Mouse (Mus musculus): ENCODE measurements around the gene Tnni3k. TPM values are rescaled to one million over a fixed set of nuclear protein-coding genes. Genes with fewer than 3 reads are reported as not detected.

Gene Tnni3k
- polyA plus RNA-seq, 2 experiments, result not detected

DNA sequence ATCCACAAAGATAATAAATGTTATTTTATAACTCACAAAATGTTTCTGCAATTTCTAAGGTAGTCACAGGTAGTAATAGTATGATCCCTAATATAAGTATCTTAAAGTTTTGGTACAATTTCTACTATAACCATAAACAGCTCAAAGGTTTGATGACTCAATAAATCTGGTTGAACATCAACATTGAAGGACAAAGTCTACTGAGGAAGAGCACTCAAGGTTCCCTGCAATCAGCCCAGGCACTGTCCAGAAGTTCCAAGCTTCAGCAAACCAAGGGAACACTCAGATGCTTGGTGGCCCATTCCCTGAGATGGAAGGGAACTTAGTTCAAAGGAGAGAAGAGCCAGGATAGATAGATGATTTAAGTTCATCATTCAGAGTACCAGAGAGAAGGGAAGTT is 62.5 kb downstream of the Tnni3k start:
- H3K9ac ChIP-seq (replicated peaks), result no peak overlapping the region
- ATAC-seq (ENCODE audit: insufficient read depth), result no peak
- H3K27ac ChIP-seq, result no peak overlapping the region
- no peaks in the 10 kb centered on the region for H3K4me1 ChIP-seq (replicated peaks; ENCODE audit: control insufficient read depth in 2 of 2, insufficient read depth in 2 of 2, low read length in 1 of 2)
- H3K4me2 ChIP-seq (ENCODE audit: low read depth), result no peak overlapping the region
- no peak for TF ChIP-seq CTCF (IDR thresholded peaks at IDR 0.05; ENCODE audit: low read depth)
- no peak for TF ChIP-seq EP300 (IDR thresholded peaks at IDR 0.05; ENCODE audit: low read depth)
- no peaks in the 10 kb centered on the region for H3K36me3 ChIP-seq (replicated peaks; ENCODE audit: control insufficient read depth, insufficient read depth, low read depth)
- no peak overlapping the region for H3K4me3 ChIP-seq (ENCODE audit: insufficient read depth in 1 of 2, low read depth in 2 of 2, low read length in 2 of 2)
- H3K9me3 ChIP-seq (ENCODE audit: control insufficient read depth, low read length), result no peaks in the 10 kb centered on the region
- no peaks in the 10 kb centered on the region for H3K27me3 ChIP-seq (ENCODE audit: control insufficient read depth, insufficient read depth, low read length)
- no peak for DNase-seq (ENCODE audit: low read depth in 3 of 3, low spot score in 3 of 3)

DNA sequence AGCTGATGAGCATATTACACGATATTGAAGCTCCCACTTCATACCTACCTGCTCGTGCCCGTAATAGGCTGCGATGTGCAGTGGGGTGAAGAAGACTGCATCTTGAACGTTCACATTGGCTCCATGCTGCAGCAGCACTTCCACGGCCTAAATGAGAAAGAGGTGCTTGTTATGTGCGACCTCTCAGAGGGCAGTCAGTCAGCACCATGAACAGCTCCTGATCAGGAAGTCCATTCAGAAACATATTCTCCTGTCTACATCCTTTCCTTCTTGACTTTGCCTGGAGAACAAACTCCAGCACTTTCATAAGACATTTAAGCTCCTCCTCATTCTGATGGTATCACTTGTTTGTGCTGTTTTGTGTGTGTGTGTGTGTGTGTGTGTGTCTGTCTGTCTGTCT is 76.1 kb downstream of the Tnni3k start:
- H3K36me3 ChIP-seq (replicated peaks; ENCODE audit: control insufficient read depth, insufficient read depth, low read depth), result no peaks in the 10 kb centered on the region
- no peaks in the 10 kb centered on the region for H3K27me3 ChIP-seq (ENCODE audit: control insufficient read depth, insufficient read depth, low read length)
- H3K9ac ChIP-seq (replicated peaks), result no peak overlapping the region
- 66% methylated on average over 7 of the region's 7 CpGs for WGBS (ENCODE audit: insufficient replicate concordance)
- no peaks in the 10 kb centered on the region for H3K4me1 ChIP-seq (replicated peaks; ENCODE audit: control insufficient read depth in 2 of 2, insufficient read depth in 2 of 2, low read length in 1 of 2)
- no peak overlapping the region for H3K27ac ChIP-seq
- TF ChIP-seq CTCF (IDR thresholded peaks at IDR 0.05; ENCODE audit: low read depth) (no peak), EP300 (IDR thresholded peaks at IDR 0.05; ENCODE audit: low read depth) (no peak)
- ATAC-seq (ENCODE audit: insufficient read depth) (no peak), DNase-seq (ENCODE audit: low read depth in 3 of 3, low spot score in 3 of 3) (no peak)
- H3K4me3 ChIP-seq (ENCODE audit: insufficient read depth in 1 of 2, low read depth in 2 of 2, low read length in 2 of 2), result no peak overlapping the region
- no peak overlapping the region for H3K4me2 ChIP-seq (ENCODE audit: low read depth)
- no peaks in the 10 kb centered on the region for H3K9me3 ChIP-seq (ENCODE audit: control insufficient read depth, low read length)

DNA sequence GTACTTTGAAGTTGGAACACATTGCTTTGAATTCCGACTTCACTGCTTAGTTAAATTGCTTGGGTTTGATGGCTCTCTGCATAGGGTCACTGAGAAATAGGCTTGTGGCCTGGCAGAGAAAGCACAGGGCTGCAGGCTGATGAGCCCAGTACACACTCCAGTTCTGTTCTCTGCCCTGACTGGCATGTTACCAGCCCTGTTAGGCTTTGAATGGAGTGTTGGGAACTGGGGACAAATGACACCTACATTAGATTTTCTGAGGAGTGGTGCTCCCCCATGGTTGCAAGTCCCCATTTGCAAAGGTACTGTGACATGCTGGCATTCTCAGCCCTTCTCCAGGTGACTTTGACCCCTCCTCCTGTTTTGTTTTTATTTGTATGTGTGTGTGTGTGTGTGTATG is 83.6 kb downstream of the Tnni3k start:
- H3K9ac ChIP-seq (replicated peaks), result no peak overlapping the region
- H3K9me3 ChIP-seq (ENCODE audit: control insufficient read depth, low read length), result no peaks in the 10 kb centered on the region
- H3K4me1 ChIP-seq (replicated peaks; ENCODE audit: control insufficient read depth in 2 of 2, insufficient read depth in 2 of 2, low read length in 1 of 2), result no peaks in the 10 kb centered on the region
- 35% methylated on average over 1 of the region's 1 CpGs for WGBS (ENCODE audit: insufficient replicate concordance)
- H3K27me3 ChIP-seq (ENCODE audit: control insufficient read depth, insufficient read depth, low read length), result no peaks in the 10 kb centered on the region
- DNase-seq (ENCODE audit: low read depth in 3 of 3, low spot score in 3 of 3), result no peak
- H3K27ac ChIP-seq, result no peak overlapping the region
- no peak overlapping the region for H3K4me3 ChIP-seq (ENCODE audit: insufficient read depth in 1 of 2, low read depth in 2 of 2, low read length in 2 of 2)
- TF ChIP-seq CTCF (IDR thresholded peaks at IDR 0.05; ENCODE audit: low read depth), result no peak
- TF ChIP-seq EP300 (IDR thresholded peaks at IDR 0.05; ENCODE audit: low read depth), result no peak
- no peaks in the 10 kb centered on the region for H3K36me3 ChIP-seq (replicated peaks; ENCODE audit: control insufficient read depth, insufficient read depth, low read depth)
- no peak overlapping the region for H3K4me2 ChIP-seq (ENCODE audit: low read depth)
- ATAC-seq (ENCODE audit: insufficient read depth), result no peak

DNA sequence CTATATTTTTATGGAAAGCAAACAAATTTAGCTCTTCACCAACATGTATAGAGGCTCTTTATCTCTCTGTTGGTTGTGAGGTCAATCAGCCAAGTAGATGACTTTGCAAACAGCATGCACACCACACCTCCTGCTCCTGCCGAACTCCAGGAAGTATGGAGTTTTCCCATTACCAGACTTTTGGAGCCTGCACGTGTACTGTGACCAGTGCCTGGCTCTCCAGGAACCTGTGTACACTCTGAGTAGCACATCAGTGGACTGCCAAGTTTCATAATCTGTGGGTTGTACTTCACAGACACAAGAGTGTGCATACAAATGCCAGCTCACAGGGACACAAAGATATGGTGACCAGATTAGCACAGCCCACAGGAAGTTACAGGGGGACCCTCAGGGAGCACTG is 84.2 kb downstream of the Tnni3k start:
- no peak for TF ChIP-seq EP300 (IDR thresholded peaks at IDR 0.05; ENCODE audit: low read depth)
- TF ChIP-seq CTCF (IDR thresholded peaks at IDR 0.05; ENCODE audit: low read depth), result no peak
- Histone ChIP-seq H3K27me3 (ENCODE audit: control insufficient read depth, insufficient read depth, low read length) (no peaks in the 10 kb centered on the region), H3K4me3 (ENCODE audit: insufficient read depth in 1 of 2, low read depth in 2 of 2, low read length in 2 of 2) (no peak overlapping the region), H3K9ac (replicated peaks) (no peak overlapping the region), H3K9me3 (ENCODE audit: control insufficient read depth, low read length) (no peaks in the 10 kb centered on the region), H3K36me3 (replicated peaks; ENCODE audit: control insufficient read depth, insufficient read depth, low read depth) (no peaks in the 10 kb centered on the region), H3K27ac (no peak overlapping the region), H3K4me2 (ENCODE audit: low read depth) (no peak overlapping the region), H3K4me1 (replicated peaks; ENCODE audit: control insufficient read depth in 2 of 2, insufficient read depth in 2 of 2, low read length in 1 of 2) (no peaks in the 10 kb centered on the region)
- ATAC-seq (ENCODE audit: insufficient read depth), result no peak
- WGBS (ENCODE audit: insufficient replicate concordance), result 29% methylated on average over 2 of the region's 2 CpGs
- no peak for DNase-seq (ENCODE audit: low read depth in 3 of 3, low spot score in 3 of 3)

DNA sequence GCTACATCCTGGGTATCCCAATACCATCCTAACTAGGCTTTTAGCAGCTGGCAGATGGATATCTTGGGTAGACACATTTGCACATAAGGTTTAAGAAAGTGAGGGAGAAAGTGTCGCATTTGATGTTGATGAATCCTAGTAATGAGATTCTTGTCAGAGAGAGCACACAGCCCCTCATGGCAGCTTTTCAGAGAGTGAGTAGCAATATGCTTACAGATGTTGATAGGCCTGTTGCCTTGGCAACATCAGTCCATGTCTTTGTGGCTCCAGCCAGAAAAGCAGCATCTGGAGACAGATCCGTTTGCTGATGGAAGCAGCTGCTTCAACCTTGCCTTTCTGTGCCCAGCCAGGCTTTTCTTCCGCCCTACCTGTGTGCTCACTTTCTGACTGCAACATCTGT is 93.9 kb downstream of the Tnni3k start:
- H3K4me2 ChIP-seq (ENCODE audit: low read depth), result no peak overlapping the region
- ATAC-seq (ENCODE audit: insufficient read depth) (no peak), DNase-seq (ENCODE audit: low read depth in 3 of 3, low spot score in 3 of 3) (no peak)
- WGBS (ENCODE audit: insufficient replicate concordance), result 69% methylated on average over 3 of the region's 3 CpGs
- H3K36me3 ChIP-seq (replicated peaks; ENCODE audit: control insufficient read depth, insufficient read depth, low read depth), result no peaks in the 10 kb centered on the region
- H3K27me3 ChIP-seq (ENCODE audit: control insufficient read depth, insufficient read depth, low read length), result no peaks in the 10 kb centered on the region
- H3K9me3 ChIP-seq (ENCODE audit: control insufficient read depth, low read length), result no peaks in the 10 kb centered on the region
- TF ChIP-seq CTCF (IDR thresholded peaks at IDR 0.05; ENCODE audit: low read depth) (no peak), EP300 (IDR thresholded peaks at IDR 0.05; ENCODE audit: low read depth) (no peak)
- H3K27ac ChIP-seq, result no peak overlapping the region
- H3K4me1 ChIP-seq (replicated peaks; ENCODE audit: control insufficient read depth in 2 of 2, insufficient read depth in 2 of 2, low read length in 1 of 2), result no peaks in the 10 kb centered on the region
- no peak overlapping the region for H3K9ac ChIP-seq (replicated peaks)
- H3K4me3 ChIP-seq (ENCODE audit: insufficient read depth in 1 of 2, low read depth in 2 of 2, low read length in 2 of 2), result no peak overlapping the region

DNA sequence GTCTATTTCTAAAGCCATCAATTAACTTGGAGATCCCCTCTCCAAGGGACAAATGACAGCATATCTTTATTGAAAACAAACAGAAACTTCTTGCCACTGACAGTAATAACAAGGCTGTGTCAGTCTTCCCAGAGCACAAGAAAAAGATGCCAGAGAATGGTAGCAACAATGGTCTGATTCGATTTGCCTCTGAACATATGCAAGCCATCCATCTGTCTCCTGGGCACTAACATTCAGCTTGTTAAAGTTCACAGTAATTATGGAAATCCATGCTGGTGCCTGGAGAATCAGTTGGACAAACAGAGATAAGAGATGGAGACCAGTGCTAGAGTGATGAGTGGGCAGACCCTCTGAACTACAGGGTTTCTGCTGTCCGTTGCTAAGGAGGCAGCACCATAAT is 102.1 kb downstream of the Tnni3k start:
- no peak for ATAC-seq (ENCODE audit: insufficient read depth)
- DNase-seq (ENCODE audit: low read depth in 3 of 3, low spot score in 3 of 3), result no peak
- WGBS (ENCODE audit: insufficient replicate concordance), result 59% methylated on average over 2 of the region's 2 CpGs
- H3K36me3 ChIP-seq (replicated peaks; ENCODE audit: control insufficient read depth, insufficient read depth, low read depth), result no peaks in the 10 kb centered on the region
- TF ChIP-seq EP300 (IDR thresholded peaks at IDR 0.05; ENCODE audit: low read depth), result no peak
- TF ChIP-seq CTCF (IDR thresholded peaks at IDR 0.05; ENCODE audit: low read depth), result no peak
- no peak overlapping the region for H3K27ac ChIP-seq
- H3K9me3 ChIP-seq (ENCODE audit: control insufficient read depth, low read length), result no peaks in the 10 kb centered on the region
- H3K4me1 ChIP-seq (replicated peaks; ENCODE audit: control insufficient read depth in 2 of 2, insufficient read depth in 2 of 2, low read length in 1 of 2), result no peaks in the 10 kb centered on the region
- H3K4me3 ChIP-seq (ENCODE audit: insufficient read depth in 1 of 2, low read depth in 2 of 2, low read length in 2 of 2), result no peak overlapping the region
- H3K9ac ChIP-seq (replicated peaks), result no peak overlapping the region
- no peaks in the 10 kb centered on the region for H3K27me3 ChIP-seq (ENCODE audit: control insufficient read depth, insufficient read depth, low read length)
- H3K4me2 ChIP-seq (ENCODE audit: low read depth), result no peak overlapping the region

Measured in liver, embryonic 14.5 days (tissue).